Mouse (Mus musculus): ENCODE measurements around the gene Epm2a.

- TF ChIP-seq GATA1 (IDR thresholded peaks at IDR 0.05; ENCODE audit: borderline replicate concordance, low read length) (no peak), FLI1 (IDR thresholded peaks at IDR 0.05; ENCODE audit: low read length) (no peak)
Observed at GRCm38 (mm10) chr10:11361985-11362692, 18.9 kb downstream of the Epm2a start.

Measured in megakaryocyte, embryonic 14.5 days (primary cell).